Mouse (Mus musculus) heart, embryonic 16.5 days (tissue): Measurements from ENCODE around the gene Fance. TPM values are rescaled to one million over a fixed set of nuclear protein-coding genes. Genes with fewer than 3 reads are reported as not detected.

Experiments used
- ATAC-seq: fragments of 200-750 bp; cut with Nextera tagmentation; replicated peaks from 2 replicates; pipeline ENCODE4 v1.8.0; 2017; ENCODE audit warnings: moderate number of reproducible peaks; ENCODE audit not compliant: insufficient read depth, low FRiP score; ENCODE audit errors: extremely low read depth
- H3K27ac ChIP-seq: fragments of 300-500 bp; sonication (generic); 2 replicates; pipeline ENCODE4 v1.5.1; 2014; ENCODE audit warnings: mild to moderate bottlenecking, low read length, control low read depth, moderate library complexity
- H3K27me3 ChIP-seq: fragments of 300-500 bp; sonication (generic); 2 replicates; pipeline ENCODE4 v1.6.1; 2014; ENCODE audit warnings: low read length, mixed read lengths; ENCODE audit not compliant: control insufficient read depth, insufficient read depth
- H3K36me3 ChIP-seq: fragments of 300-500 bp; sonication (generic); 2 replicates; pipeline ENCODE4 v1.6.1; 2014; ENCODE audit not compliant: control insufficient read depth, insufficient read depth
- H3K4me1 ChIP-seq: fragments of 300-500 bp; sonication (generic); 2 replicates; pipeline ENCODE4 v1.6.1; 2014; ENCODE audit warnings: low read length, mixed read lengths; ENCODE audit not compliant: control insufficient read depth, insufficient read depth
- H3K4me2 ChIP-seq: fragments of 300-500 bp; sonication (generic); 2 replicates; pipeline ENCODE4 v1.6.1; 2014; ENCODE audit warnings: low read depth, mild to moderate bottlenecking, control low read depth, low read length
- H3K4me3 ChIP-seq: fragments of 300-500 bp; sonication (generic); 2 replicates; pipeline ENCODE4 v1.5.1; 2014; ENCODE audit warnings: mild to moderate bottlenecking, control low read depth, low read length
- H3K9ac ChIP-seq: fragments of 300-500 bp; sonication (generic); 2 replicates; pipeline ENCODE4 v1.6.1; 2014; ENCODE audit warnings: low read length, control low read depth
- H3K9me3 ChIP-seq: fragments of 300-500 bp; sonication (generic); replicated peaks from 2 replicates; pipeline ENCODE4 v1.6.1; 2016; ENCODE audit warnings: low read length; ENCODE audit not compliant: control insufficient read depth
- WGBS: fragments of 180-500 bp; shearing (Covaris S2); extraction: QIAGEN DNeasy Blood & Tissue Kit; methylation state at CpG from one replicate; pipeline ENCODE4 v1.1.7; 2014; 5-methylcytosine and 5-hydroxymethylcytosine counted together
- polyA plus RNA-seq: library from polyadenylated mRNA; unstranded; fragments of >200 nt; fragmentation: Nextera tagmentation; extraction: Ambion mirVana; gene quantifications from 2 replicates; pipeline ENCODE4 v1.2.1, GENCODE M21; 2015

Fance gene
- polyA plus RNA-seq, 1 experiment from 2014 or later: 17.6 TPM

GRCm38 (mm10) chr17:28332915-28333546, 19.7 kb downstream of the Fance start:
- Histone ChIP-seq H3K27ac (no peak overlapping the region), H3K4me2 (no peak overlapping the region), H3K27me3 (no peaks in the 10 kb centered on the region), H3K36me3 (peaks cover 21% of the 10 kb centered on the region), H3K9me3 (no peaks in the 10 kb centered on the region), H3K4me3 (no peak overlapping the region), H3K9ac (no peak overlapping the region), H3K4me1 (peaks cover 16% of the 10 kb centered on the region)
- no peak for ATAC-seq
- WGBS: 51% methylated on average over 31 of the region's 31 CpGs

DNA sequence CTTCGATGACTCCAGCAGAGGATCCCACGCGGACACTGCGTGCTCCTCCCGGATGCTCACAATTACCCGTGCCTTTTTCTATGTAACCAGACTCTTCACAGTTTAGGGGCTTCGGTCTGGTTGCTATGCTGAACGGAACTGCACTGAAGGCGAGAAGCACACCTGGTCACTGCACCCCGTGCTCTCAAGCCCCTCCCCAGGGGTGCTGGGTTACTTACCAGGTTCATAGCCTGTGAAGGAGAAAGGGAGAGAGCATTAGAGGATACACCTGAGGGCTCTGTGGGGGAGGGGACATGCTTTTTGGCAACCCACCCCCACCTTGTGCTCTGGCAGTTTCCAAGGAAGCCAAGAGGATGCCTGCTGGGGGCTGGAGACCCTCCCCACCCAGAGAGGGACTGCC, 21.9 kb downstream of the Fance start:
- Histone ChIP-seq H3K4me1 (peaks cover 8% of the 10 kb centered on the region), H3K36me3 (peaks cover 22% of the 10 kb centered on the region), H3K27ac (no peak overlapping the region), H3K4me3 (no peak overlapping the region), H3K27me3 (no peaks in the 10 kb centered on the region), H3K4me2 (no peak overlapping the region), H3K9ac (no peak overlapping the region), H3K9me3 (no peaks in the 10 kb centered on the region)
- ATAC-seq: no peak
- 68% methylated on average over 10 of the region's 10 CpGs for WGBS

DNA sequence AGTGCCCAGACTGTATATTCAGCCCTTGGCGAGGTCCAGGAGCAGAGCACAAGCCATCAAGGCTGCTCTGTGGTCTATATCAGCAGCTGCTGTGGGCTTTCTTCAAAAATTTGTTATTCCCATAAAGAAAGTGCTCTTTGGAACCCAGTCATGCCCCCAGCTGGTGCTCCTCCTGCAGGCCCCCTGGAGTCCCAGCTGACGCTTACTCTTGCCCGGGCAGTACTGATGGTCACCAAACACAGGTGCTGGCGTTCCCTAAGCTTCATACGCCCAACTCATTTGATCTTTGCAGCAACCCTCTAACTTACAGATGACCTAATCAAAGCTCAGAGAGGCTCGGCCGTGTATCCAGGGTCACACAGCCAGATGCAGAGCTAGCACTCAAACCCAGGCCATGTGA, 24.2 kb downstream of the Fance start:
- H3K27ac ChIP-seq: no peak overlapping the region
- no peak overlapping the region for H3K4me2 ChIP-seq
- H3K36me3 ChIP-seq: 0 out of 2 replicates have a peak, but pooled peaks cover 9% of the 10 kb centered on the region
- peaks cover 17% of the 10 kb centered on the region for H3K4me1 ChIP-seq
- WGBS: 92% methylated on average over 7 of the region's 7 CpGs
- H3K9ac ChIP-seq: no peak overlapping the region
- no peaks in the 10 kb centered on the region for H3K27me3 ChIP-seq
- no peak overlapping the region for H3K4me3 ChIP-seq
- ATAC-seq: no peak
- H3K9me3 ChIP-seq: no peaks in the 10 kb centered on the region

DNA sequence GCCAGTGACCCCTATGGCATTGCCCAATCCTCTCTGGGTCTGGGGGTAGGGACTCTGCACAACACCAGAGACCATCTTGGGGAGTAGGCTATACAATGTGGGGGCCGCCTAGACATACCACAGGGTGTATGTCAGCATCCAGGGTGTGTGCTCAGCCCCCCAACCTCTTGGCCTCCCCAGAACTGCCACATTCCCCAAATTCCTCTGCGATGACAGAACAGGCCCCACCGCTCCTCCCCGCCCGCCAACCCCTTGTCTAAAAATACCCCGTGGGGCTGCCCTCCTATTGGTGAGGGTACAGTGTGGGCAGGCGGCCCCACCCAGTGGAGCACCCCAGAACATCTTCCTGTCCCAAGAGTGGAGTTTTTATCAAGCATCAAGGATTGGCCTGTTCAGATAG, 27.3 kb downstream of the Fance start:
- peak; percentile 53 for ATAC-seq
- Histone ChIP-seq H3K9ac (peak overlapping the region; percentile 76), H3K4me1 (peaks cover 33% of the 10 kb centered on the region), H3K27me3 (no peaks in the 10 kb centered on the region), H3K4me2 (peak overlapping the region; percentile 67), H3K9me3 (no peaks in the 10 kb centered on the region), H3K36me3 (0 out of 2 replicates have a peak, but pooled peaks cover 9% of the 10 kb centered on the region), H3K27ac (peak overlapping the region; percentile 90), H3K4me3 (peak overlapping the region; percentile 43)
- WGBS: 38% methylated on average over 7 of the region's 7 CpGs

DNA sequence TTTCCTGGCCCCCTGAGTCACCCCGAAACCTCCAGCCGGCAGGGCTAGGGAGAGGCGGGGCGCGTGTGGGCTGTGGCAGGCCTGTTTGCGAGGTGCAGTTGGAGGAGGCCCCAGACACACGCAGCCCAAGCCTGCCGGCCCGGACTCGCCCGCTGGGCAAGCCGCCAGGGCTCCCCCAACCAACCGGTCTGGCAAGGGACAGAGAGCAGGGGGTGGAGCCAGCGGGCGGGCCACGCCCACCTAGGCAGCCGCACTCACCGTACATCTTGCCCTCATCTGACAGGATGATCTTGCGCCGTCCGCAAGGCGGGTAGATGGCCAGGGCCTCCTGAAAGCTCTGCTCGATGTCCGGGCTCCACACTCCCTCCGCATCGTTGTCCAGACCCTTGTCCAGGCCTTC, 27.8 kb downstream of the Fance start:
- H3K27me3 ChIP-seq: no peaks in the 10 kb centered on the region
- WGBS: 5% methylated on average over 26 of the region's 26 CpGs
- H3K4me3 ChIP-seq: peak overlapping the region; percentile 43
- H3K36me3 ChIP-seq: 0 out of 2 replicates have a peak, but pooled peaks cover 9% of the 10 kb centered on the region
- peaks cover 38% of the 10 kb centered on the region for H3K4me1 ChIP-seq
- H3K27ac ChIP-seq: peak overlapping the region; percentile 90
- peak overlapping the region; percentile 76 for H3K9ac ChIP-seq
- H3K9me3 ChIP-seq: no peaks in the 10 kb centered on the region
- peak overlapping the region; percentile 67 for H3K4me2 ChIP-seq
- ATAC-seq: peak; percentile 81

DNA sequence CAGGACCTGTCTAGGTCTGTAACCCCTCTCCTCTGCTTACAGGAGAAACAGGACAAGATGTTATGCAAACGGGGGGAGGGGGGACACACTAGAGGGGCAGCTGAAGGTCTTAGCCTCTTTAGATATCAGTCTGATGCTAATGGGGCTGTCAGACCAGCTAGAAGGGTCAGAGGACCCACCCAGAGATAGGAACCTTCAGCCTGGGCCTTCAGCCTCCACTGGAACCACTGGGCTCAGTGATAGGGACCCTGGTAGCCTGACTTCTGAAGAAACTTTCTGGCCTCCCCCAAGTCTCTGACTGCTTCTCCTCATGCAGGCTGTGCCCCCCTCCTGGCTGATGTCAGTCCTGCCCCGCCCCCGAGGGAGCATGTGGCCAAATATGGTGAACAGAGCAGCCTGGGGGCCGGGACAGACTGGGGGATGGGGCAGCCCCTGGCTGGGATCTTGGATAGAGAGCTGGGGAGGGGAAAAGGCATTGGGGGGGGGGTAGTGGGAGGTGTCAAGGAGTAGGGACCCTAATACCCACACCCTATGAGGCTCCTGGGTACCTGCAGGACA, 30.8 kb downstream of the Fance start:
- H3K4me3 ChIP-seq: no peak overlapping the region
- H3K4me1 ChIP-seq: peaks cover 56% of the 10 kb centered on the region
- peak overlapping the region; percentile 55 for H3K9ac ChIP-seq
- H3K27ac ChIP-seq: peak overlapping the region; percentile 79
- no peaks in the 10 kb centered on the region for H3K27me3 ChIP-seq
- no peak for ATAC-seq
- WGBS: 23% methylated on average over 4 of the region's 4 CpGs
- no peaks in the 10 kb centered on the region for H3K9me3 ChIP-seq
- 0 out of 2 replicates have a peak, but pooled peaks cover 4% of the 10 kb centered on the region for H3K36me3 ChIP-seq
- H3K4me2 ChIP-seq: peak overlapping the region; percentile 27; the same call in 1 of the 2 replicates

- no peak for ATAC-seq
- H3K27ac ChIP-seq: peak overlapping the region; percentile 79
- H3K4me1 ChIP-seq: peaks cover 59% of the 10 kb centered on the region
- peak overlapping the region; percentile 49; the same call in 1 of the 2 replicates for H3K4me2 ChIP-seq
- H3K9ac ChIP-seq: peak overlapping the region; percentile 55
- H3K27me3 ChIP-seq: no peaks in the 10 kb centered on the region
- 47% methylated on average over 3 of the region's 3 CpGs for WGBS
- H3K9me3 ChIP-seq: no peaks in the 10 kb centered on the region
- 0 out of 2 replicates have a peak, but pooled peaks cover 3% of the 10 kb centered on the region for H3K36me3 ChIP-seq
- H3K4me3 ChIP-seq: no peak overlapping the region
Observed at GRCm38 (mm10) chr17:28344670-28345069, 31.4 kb downstream of the Fance start.

- Histone ChIP-seq H3K4me2 (peak overlapping the region; percentile 49), H3K4me1 (peaks cover 58% of the 10 kb centered on the region), H3K27ac (peak overlapping the region; percentile 79), H3K9me3 (no peaks in the 10 kb centered on the region), H3K4me3 (peak overlapping the region; percentile 20), H3K9ac (peak overlapping the region; percentile 62), H3K36me3 (no peaks in the 10 kb centered on the region), H3K27me3 (no peaks in the 10 kb centered on the region)
- ATAC-seq: no peak
- WGBS: 9% methylated on average over 8 of the region's 8 CpGs
Observed at GRCm38 (mm10) chr17:28345271-28345721, 32.0 kb downstream of the Fance start.

GRCm38 (mm10) chr17:28345882-28346281, 32.6 kb downstream of the Fance start:
- Histone ChIP-seq H3K4me1 (peaks cover 52% of the 10 kb centered on the region), H3K36me3 (no peaks in the 10 kb centered on the region), H3K4me2 (peak overlapping the region; percentile 49), H3K9me3 (no peaks in the 10 kb centered on the region), H3K9ac (peak overlapping the region; percentile 62), H3K4me3 (peak overlapping the region; percentile 20), H3K27ac (peak overlapping the region; percentile 79), H3K27me3 (no peaks in the 10 kb centered on the region)
- ATAC-seq: no peak
- 19% methylated on average over 10 of the region's 10 CpGs for WGBS
